Mouse (Mus musculus): ENCODE measurements at regions not wholly inside any gene's neighbourhood (a gene's known extent, or its start where the extent isn't known, plus 50 kb on each side); places are given as distances from the start of the nearest gene placed in this dataset.

DNA sequence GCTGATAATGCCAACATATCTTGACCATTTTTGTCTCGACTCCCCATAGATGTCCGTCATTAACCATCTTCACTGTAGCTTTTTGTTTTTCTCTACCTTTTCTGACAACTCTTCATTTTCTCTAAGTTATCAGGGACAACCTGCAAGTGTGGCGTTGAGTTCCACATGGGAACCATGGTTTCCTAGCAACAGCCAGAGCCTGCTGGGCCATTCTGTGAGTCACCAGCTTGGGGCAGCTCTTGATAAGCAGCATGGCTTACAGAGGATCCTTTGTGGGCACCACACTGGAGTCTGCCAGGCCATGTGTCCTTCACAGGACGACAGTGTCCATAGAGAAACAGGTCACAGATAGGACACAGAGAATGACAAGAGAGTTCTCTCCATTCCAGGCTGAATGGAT lies 94.3 kb upstream of the Gm6657 start:
- DNase-seq: peak; percentile 23

- DNase-seq: no peak
These were observed 93.3 kb upstream of the Gm6657 start for GRCm38 (mm10) chr12:78100756-78101155.

GRCm38 (mm10) chr12:78109931-78110330 lies 84.1 kb upstream of the Gm6657 start:
- no peak for DNase-seq

- DNase-seq: no peak
These were observed 75.9 kb upstream of the Gm6657 start for GRCm38 (mm10) chr12:78118131-78118530.

GRCm38 (mm10) chr12:78119246-78119645 lies 74.8 kb upstream of the Gm6657 start:
- DNase-seq: peak; percentile 16

DNA sequence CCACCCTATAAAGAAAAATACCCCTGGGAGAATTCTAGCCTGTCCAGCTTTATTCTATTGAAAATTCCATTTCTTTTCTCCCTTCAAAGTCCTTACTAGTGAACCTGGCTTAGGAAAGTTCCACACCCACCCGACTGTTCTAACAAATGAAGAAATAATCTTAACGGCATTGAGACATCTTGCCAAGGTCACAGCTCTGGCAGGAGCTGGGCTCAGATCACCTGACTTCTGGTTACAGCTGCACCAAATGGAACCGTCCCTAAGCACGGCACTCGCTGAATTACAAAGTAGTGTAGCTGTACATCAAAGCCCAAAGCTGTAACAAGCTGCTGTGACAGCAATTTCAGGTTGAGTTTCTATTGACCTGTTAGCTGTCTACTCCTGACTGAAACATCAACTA lies 74.2 kb upstream of the Gm6657 start:
- peak; percentile 67 for DNase-seq

GRCm38 (mm10) chr12:78129130-78129845 lies 64.8 kb upstream of the Gm6657 start:
- no peak for DNase-seq

GRCm38 (mm10) chr12:78132016-78132797 lies 61.8 kb upstream of the Gm6657 start:
- DNase-seq: no peak

- DNase-seq: no peak
These were observed 60.7 kb upstream of the Gm6657 start for GRCm38 (mm10) chr12:78133341-78133740.

DNA sequence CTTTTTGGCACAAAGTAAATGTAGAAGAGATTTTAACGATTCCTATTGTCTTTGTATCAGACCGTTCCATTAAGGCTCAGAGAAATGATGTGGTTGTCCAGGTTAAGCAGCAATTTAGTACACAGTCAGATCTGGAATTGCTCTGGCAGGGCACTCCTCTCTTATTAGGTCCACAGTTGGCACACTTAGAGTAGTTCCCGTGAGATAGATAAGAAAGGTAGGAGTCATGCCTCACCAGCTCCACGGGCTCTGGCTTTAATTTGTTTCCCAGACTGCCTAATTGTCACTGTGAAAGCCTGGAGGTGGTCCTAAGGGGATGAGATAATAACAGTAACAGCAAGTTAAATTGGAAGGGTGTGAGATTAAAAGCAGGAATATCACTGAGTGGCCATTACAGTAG lies 60.1 kb upstream of the Gm6657 start:
- DNase-seq: no peak

DNA sequence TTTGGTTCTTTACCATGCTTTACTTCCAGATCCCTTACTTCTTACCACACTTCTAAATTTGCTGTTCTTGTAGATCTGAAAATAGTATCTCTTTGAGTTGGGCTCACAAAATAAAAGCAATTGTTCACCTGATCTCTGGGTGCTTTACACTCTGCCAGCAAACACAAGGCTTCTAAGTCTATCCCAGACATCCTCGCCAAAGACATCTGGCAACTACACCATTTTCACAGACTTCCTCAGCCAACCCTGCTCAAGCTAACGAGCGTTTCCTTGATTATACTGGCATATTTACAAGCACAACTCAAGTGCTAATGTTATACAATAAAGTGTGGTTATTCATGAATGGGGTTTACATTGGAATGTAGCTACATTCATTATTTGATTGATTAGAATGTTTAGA lies 56.8 kb upstream of the Gm6657 start:
- no peak for DNase-seq

- no peak for DNase-seq
These were observed 55.6 kb upstream of the Gm6657 start for GRCm38 (mm10) chr12:78138467-78138866.

Measured in adrenal gland, postnatal 10 days (tissue).